Mouse (Mus musculus) C2C12 (cell line): ENCODE results near the gene Dysf. TPM values are rescaled to one million over a fixed set of nuclear protein-coding genes. Genes with fewer than 3 reads are reported as not detected.
"Not testable (repeated sequence)": the region's sequence is repeated elsewhere in the genome, so short reads cannot be mapped to it uniquely, and the experiment has no call there.

ENCODE experiments used
- H3K27me3 ChIP-seq: one replicate; pipeline ENCODE4 v1.6.1; 2011; ENCODE audit not compliant: control insufficient read depth, insufficient read depth, insufficient read length
- H3K36me3 ChIP-seq: one replicate; pipeline ENCODE4 v1.6.1; 2011; ENCODE audit not compliant: control insufficient read depth, insufficient read depth
- H3K4me3 ChIP-seq: one replicate; pipeline ENCODE4 v1.5.1; 2011; ENCODE audit warnings: mild to moderate bottlenecking, control low read depth; ENCODE audit not compliant: poor library complexity, insufficient read depth, severe bottlenecking
- H3K79me2 ChIP-seq: one replicate; pipeline ENCODE4 v1.6.1; 2011; ENCODE audit not compliant: control insufficient read depth, insufficient read depth
- H3K79me3 ChIP-seq: one replicate; pipeline ENCODE4 v1.6.1; 2011; ENCODE audit warnings: low read depth, control low read depth
- H3ac ChIP-seq: one replicate; pipeline ENCODE3; 2011; ENCODE audit warnings: low read depth; ENCODE audit not compliant: control insufficient read depth, insufficient read length
- CEBPB ChIP-seq: IDR thresholded peaks from one replicate; pipeline ENCODE4 v1.6.1; 2011; ENCODE audit warnings: low read depth, mild to moderate bottlenecking, control low read depth, moderate library complexity
- CTCF ChIP-seq: IDR thresholded peaks from one replicate; pipeline ENCODE4 v1.5.1; 2011; ENCODE audit not compliant: control insufficient read depth, insufficient read depth, insufficient read length
- FOSL1 ChIP-seq: IDR thresholded peaks from one replicate; pipeline ENCODE4 v1.8.0; 2011; ENCODE audit warnings: mild to moderate bottlenecking, low read length; ENCODE audit not compliant: poor library complexity, insufficient read depth, severe bottlenecking
- MAX ChIP-seq: IDR thresholded peaks from one replicate; pipeline ENCODE4 v1.6.1; 2011; ENCODE audit warnings: mild to moderate bottlenecking, control low read depth
- MYOD1 ChIP-seq: IDR thresholded peaks from one replicate; pipeline ENCODE4 v1.6.1; 2011; ENCODE audit warnings: low read depth; ENCODE audit not compliant: control insufficient read depth, insufficient read length
- MYOG ChIP-seq: IDR thresholded peaks from one replicate; pipeline ENCODE4 v1.6.1; 2011; ENCODE audit not compliant: control insufficient read depth, insufficient read length; ENCODE audit errors: extremely low read depth
- USF1 ChIP-seq: IDR thresholded peaks from one replicate; pipeline ENCODE4 v1.6.1; 2011; ENCODE audit warnings: low read depth, mild to moderate bottlenecking, control low read depth, moderate library complexity
- polyA plus RNA-seq: library from polyadenylated mRNA; unstranded; fragments of >200 nt; fragmentation: generic; extraction: Trizol; gene quantifications from one replicate; pipeline ENCODE4 v1.2.1, GENCODE M21; 2012; ENCODE audit warnings: missing spikeins

Dysf gene
- polyA plus RNA-seq, 1 experiment = 1.9 TPM

GRCm38 (mm10) chr6:84009915-84010302 lies 1.5 kb downstream of the Dysf start:
- no peak overlapping the region for H3K4me3 ChIP-seq

GRCm38 (mm10) chr6:84010303-84011225 lies 2.2 kb downstream of the Dysf start:
- Histone ChIP-seq H3ac (no peak overlapping the region), H3K79me3 (no peaks in the 10 kb centered on the region), H3K79me2 (no peaks in the 10 kb centered on the region), H3K36me3 (no peaks in the 10 kb centered on the region), H3K4me3 (no peak overlapping the region), H3K27me3 (no peaks in the 10 kb centered on the region)
- TF ChIP-seq USF1 (no peak), MAX (no peak), MYOD1 (no peak), FOSL1 (no peak), MYOG (no peak), CTCF (no peak), CEBPB (no peak)

More at GRCm38 (mm10) chr6:84009915-84010302, 1.5 kb downstream of the Dysf start:
- no peaks in the 10 kb centered on the region for H3K79me2 ChIP-seq
- no peak for TF ChIP-seq MAX
- TF ChIP-seq CTCF = no peak
- TF ChIP-seq CEBPB = no peak
- no peak for TF ChIP-seq USF1
- TF ChIP-seq MYOD1 = no peak
- TF ChIP-seq FOSL1 = no peak
- no peaks in the 10 kb centered on the region for H3K36me3 ChIP-seq
- no peaks in the 10 kb centered on the region for H3K79me3 ChIP-seq
- H3K27me3 ChIP-seq = no peaks in the 10 kb centered on the region
- H3ac ChIP-seq = no peak overlapping the region

- H3K27me3 ChIP-seq, H3K4me3 ChIP-seq, H3K79me3 ChIP-seq, H3K36me3 ChIP-seq, H3ac ChIP-seq, H3K79me2 ChIP-seq: not testable (repeated sequence)
These were observed 6.7 kb downstream of the Dysf start for GRCm38 (mm10) chr6:84014961-84015683.

- TF ChIP-seq MYOG = no peak
- no peak for TF ChIP-seq CEBPB
- TF ChIP-seq USF1 = no peak
- no peak for TF ChIP-seq FOSL1
- TF ChIP-seq MAX = no peak
- TF ChIP-seq MYOD1 = no peak
- no peak for TF ChIP-seq CTCF
- H3K79me3 ChIP-seq = no peaks in the 10 kb centered on the region
- no peak overlapping the region for H3K4me3 ChIP-seq
- H3K36me3 ChIP-seq = no peaks in the 10 kb centered on the region
- no peak overlapping the region for H3ac ChIP-seq
- H3K79me2 ChIP-seq = no peaks in the 10 kb centered on the region
- H3K27me3 ChIP-seq = no peaks in the 10 kb centered on the region
These were observed 8.5 kb downstream of the Dysf start for GRCm38 (mm10) chr6:84016851-84017250.

GRCm38 (mm10) chr6:84017392-84017791 lies 9.0 kb downstream of the Dysf start:
- TF ChIP-seq FOSL1 (no peak), MYOG (no peak), CTCF (peak; percentile 15)
- Histone ChIP-seq H3K79me3 (no peaks in the 10 kb centered on the region), H3ac (no peak overlapping the region), H3K36me3 (no peaks in the 10 kb centered on the region), H3K27me3 (no peaks in the 10 kb centered on the region), H3K4me3 (no peak overlapping the region), H3K79me2 (no peaks in the 10 kb centered on the region)

GRCm38 (mm10) chr6:84018906-84019550 lies 10.6 kb downstream of the Dysf start:
- H3K79me2 ChIP-seq = no peaks in the 10 kb centered on the region
- no peaks in the 10 kb centered on the region for H3K27me3 ChIP-seq
- H3K36me3 ChIP-seq = no peaks in the 10 kb centered on the region
- TF ChIP-seq FOSL1 (no peak), MYOD1 (no peak), USF1 (no peak), CEBPB (no peak)
- H3ac ChIP-seq = no peak overlapping the region
- H3K4me3 ChIP-seq = no peak overlapping the region
- H3K79me3 ChIP-seq = no peaks in the 10 kb centered on the region
